Mouse (Mus musculus) bone marrow, adult 2 months (tissue): ENCODE results near the gene Card14.

Source experiments
- CTCF ChIP-seq: fragments of 200-500 bp; IDR thresholded peaks from 2 replicates; pipeline ENCODE4 v1.5.1; 2011; ENCODE audit warnings: low read length, control low read depth; ENCODE audit not compliant: control insufficient read depth, insufficient read depth
- POLR2A ChIP-seq: fragments of 200-500 bp; IDR thresholded peaks from 2 replicates; pipeline ENCODE4 v1.6.1; 2011; ENCODE audit warnings: low read depth, mild to moderate bottlenecking, control low read depth, low read length, borderline replicate concordance; ENCODE audit not compliant: control insufficient read depth

GRCm38 (mm10) chr11:119258572-119259322 is 48.8 kb upstream of the Card14 start:
- TF ChIP-seq CTCF (no peak), POLR2A (no peak)
